Mouse (Mus musculus) 416B (cell line): ENCODE measurements around the gene Uxt.
A peak's percentile ranks its signal among the peaks of the same experiment; 100 is the strongest.

Source experiments
- DNase-seq: peaks from one replicate; pipeline ENCODE4 v3.0.0; 2011; ENCODE audit warnings: low read depth

Uxt gene

GRCm38 (mm10) chrX:20961477-20962378, at the start of gene Uxt:
Gene Uxt, minus strand, starts transcription at chrX:20962017.
- peak; percentile 95 for DNase-seq

- no peak for DNase-seq
Measured at GRCm38 (mm10) chrX:20980901-20981300, 19.1 kb upstream of the Uxt start.

- peak; percentile 94 for DNase-seq
Measured at GRCm38 (mm10) chrX:20950191-20950880, 11.5 kb downstream of the Uxt start, which contains the start of gene Elk1. Gene Elk1, minus strand, starts transcription at chrX:20950608.

- peak; percentile 40 for DNase-seq
Measured at GRCm38 (mm10) chrX:20946055-20946454, 15.8 kb downstream of the Uxt start.

- peak; percentile 93 for DNase-seq
Measured at GRCm38 (mm10) chrX:20931963-20932362, 29.9 kb downstream of the Uxt start.

- peak; percentile 79 for DNase-seq
Measured at GRCm38 (mm10) chrX:20931364-20931763, 30.5 kb downstream of the Uxt start, which contains the start of gene Cfp. Gene Cfp, minus strand, starts transcription at chrX:20931555.

- peak; percentile 54 for DNase-seq
Measured at GRCm38 (mm10) chrX:20929859-20930258, 32.0 kb downstream of the Uxt start.

- DNase-seq: no peak
Measured at GRCm38 (mm10) chrX:20924976-20925375, 36.8 kb downstream of the Uxt start.

GRCm38 (mm10) chrX:20923506-20923905, 38.3 kb downstream of the Uxt start:
- no peak for DNase-seq

GRCm38 (mm10) chrX:20921366-20921765, 40.5 kb downstream of the Uxt start:
- no peak for DNase-seq

- no peak for DNase-seq
Measured at GRCm38 (mm10) chrX:20920844-20921364, 40.9 kb downstream of the Uxt start, which contains the start of gene Syn1. Gene Syn1, minus strand, starts transcription at chrX:20921004.

GRCm38 (mm10) chrX:20920249-20920843, 41.5 kb downstream of the Uxt start:
- no peak for DNase-seq

- DNase-seq: peak; percentile 30
Measured at GRCm38 (mm10) chrX:20915075-20915474, 46.7 kb downstream of the Uxt start.

GRCm38 (mm10) chrX:20913726-20914125, 48.1 kb downstream of the Uxt start:
- no peak for DNase-seq

GRCm38 (mm10) chrX:20910074-20910473, 51.7 kb downstream of the Uxt start:
- DNase-seq: no peak
